Mouse (Mus musculus) cerebellum, adult 18-20 months (tissue): ENCODE measurements around the gene Wdfy3.
A peak's percentile ranks its signal among the peaks of the same experiment; 100 is the strongest.
"Not testable (repeated sequence)": the region's sequence is repeated elsewhere in the genome, so short reads cannot be mapped to it uniquely, and the experiment has no call there.

Experiments used
- DNase-seq, 2 experiments: peaks; one replicate each; pipeline ENCODE4 v3.0.0; 2021

Gene Wdfy3

GRCm38 (mm10) chr5:102069767-102070413 is at the start of gene Wdfy3:
Gene Wdfy3, minus strand, starts transcription at chr5:102069921.
- peak; percentile 90 to 95 for DNase-seq

GRCm38 (mm10) chr5:102113009-102113408 is 43.3 kb upstream of the Wdfy3 start:
- DNase-seq, result no peak

DNA sequence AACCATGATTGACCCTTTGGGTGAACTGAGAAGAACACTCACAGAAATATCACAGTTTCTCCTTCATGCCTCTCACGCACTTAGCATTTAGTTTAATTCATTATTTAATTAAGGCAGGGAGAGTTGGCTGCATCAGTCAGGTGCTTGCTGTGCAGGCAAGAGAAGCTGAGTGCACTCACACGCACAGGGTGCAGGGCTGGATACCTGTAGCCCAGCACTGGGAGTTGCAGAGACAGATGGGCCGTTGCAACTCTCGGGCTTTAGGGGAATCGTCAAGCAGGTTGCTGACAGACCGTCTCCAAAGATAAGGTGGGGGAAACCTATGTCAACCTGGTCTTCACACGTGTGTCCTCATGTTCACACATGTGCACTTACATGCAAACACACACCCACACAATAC is 42.3 kb upstream of the Wdfy3 start:
- DNase-seq, result no peak

DNA sequence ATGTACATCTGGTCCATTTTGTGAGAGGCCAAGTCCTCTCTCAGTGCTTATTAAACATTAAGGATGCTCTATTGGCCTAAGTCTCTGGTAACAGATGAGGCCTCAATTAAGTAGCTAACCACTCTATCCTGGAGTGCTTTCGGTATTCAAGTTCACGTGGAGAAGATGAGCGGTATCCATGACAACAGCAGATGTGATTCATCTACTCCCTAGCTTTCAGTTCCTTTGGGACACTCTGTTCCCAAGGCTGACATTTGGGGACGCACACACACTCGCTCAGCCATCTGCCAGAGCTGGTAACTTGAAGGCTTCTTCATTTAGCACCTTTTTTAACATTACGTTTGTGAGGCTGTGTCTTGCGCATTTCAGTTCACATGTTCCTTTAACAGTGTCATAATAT is 40.3 kb upstream of the Wdfy3 start:
- DNase-seq, result peak in 1 of 2 experiments; percentile 26

DNA sequence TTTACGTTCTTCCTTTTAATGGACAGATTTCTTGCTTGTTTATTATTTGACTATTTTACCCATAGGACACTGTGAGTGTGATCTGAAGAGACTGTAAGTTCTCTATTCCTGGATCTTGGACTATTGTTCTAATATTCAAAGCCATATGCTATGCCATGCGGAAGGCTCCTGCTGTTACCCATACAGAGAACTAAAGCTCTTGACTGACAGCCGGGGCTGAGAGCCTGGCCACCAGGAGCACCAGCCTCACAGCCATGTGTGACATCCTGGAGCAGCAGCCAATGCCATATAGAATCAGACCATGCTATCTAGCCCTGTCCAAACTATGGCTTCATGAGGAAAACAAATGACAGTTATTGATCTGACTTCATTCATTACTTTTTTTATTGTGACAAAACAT is 36.2 kb upstream of the Wdfy3 start:
- peak; percentile 38 to 56 for DNase-seq

- not testable (repeated sequence) for DNase-seq
These were observed 32.1 kb upstream of the Wdfy3 start for GRCm38 (mm10) chr5:102101815-102102214.

DNA sequence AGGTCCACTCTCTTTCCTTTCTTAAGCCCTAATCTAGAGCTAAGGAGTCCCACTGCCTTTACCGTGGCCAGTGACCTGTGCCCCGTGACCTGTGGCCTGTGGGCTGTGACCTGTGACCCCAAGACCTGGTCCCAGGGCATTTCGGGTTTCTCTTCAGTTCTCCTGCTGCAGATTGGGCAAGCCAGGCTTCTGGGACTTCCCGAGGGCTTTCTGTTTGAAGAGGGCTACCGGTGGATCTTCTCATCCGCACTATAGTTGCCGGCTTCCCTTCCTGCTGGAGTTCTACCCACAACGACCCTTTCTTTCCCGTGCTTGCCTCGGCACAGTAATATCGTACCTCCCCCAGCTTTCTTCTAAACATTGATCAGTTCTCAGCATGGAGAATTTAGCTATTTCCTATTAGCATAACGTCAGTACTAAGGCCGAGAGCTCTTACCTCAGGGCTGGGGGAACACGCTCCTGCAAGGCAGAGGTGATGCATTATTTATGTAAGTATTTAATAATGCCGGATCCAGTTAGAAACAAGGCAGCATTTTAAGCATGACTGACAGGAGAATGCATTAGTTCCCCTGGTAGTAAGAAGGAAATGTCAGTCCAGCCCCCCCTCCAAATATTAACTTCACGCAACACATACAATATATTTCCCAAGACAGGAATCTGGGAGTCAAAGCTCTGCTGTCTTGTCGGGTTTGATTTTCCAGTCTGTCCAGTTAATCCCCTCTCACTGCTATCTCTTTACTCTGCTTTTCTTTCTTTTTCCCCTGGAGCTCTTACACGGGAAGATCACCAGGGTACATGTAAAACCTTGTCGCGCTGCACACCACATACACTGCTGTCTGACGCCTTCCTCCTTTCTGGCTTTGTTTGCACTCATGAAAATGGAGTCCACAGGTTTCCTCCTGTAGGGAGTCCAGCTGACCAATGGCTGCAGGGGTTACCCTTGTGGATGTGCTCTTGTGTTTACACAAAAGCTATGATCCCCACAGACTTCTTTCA is 30.8 kb upstream of the Wdfy3 start:
- DNase-seq, result no peak

GRCm38 (mm10) chr5:102095576-102095975 is 25.9 kb upstream of the Wdfy3 start:
- DNase-seq, result no peak

DNA sequence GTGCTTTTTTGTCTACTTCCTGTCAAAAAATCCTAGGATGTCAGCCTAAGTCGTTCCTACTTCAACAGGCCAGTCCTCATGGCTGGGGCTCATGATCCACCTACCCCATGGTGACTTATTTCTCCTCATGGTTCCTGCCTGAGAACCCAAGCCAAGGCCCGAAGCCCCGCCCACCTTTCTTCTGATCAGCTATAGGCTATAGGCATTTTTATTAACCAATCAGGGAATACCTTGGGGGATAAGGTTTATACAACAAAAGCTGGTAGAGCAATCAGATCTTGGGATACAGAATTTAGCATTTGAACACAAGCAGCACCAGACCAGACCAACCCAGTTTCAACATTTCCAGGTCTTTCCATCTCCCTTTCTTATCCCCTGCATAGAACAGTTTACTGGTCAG is 21.0 kb upstream of the Wdfy3 start:
- no peak for DNase-seq

GRCm38 (mm10) chr5:102084737-102085705 is 15.3 kb upstream of the Wdfy3 start:
- DNase-seq, result no peak

DNA sequence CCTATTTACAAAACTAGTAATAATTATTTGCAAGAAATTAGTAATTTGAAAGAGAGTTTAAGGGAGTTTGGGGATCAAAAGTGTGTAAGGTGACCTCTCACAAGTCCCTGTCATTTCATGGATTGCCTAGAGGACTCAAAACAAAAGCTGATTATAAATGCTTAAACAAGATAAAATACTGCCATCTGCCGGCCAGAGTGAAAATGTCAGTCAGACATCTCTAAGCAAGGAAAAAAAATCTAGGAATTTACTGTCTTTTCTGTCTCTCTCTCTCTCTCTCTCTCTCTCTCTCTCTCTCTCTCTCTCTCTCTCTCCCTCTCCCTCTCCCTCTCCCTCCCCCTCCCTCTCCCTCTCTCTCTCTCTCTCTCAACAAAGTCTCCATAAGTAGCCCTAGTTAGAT is 4.4 kb upstream of the Wdfy3 start:
- peak; percentile 80 to 85 for DNase-seq

DNA sequence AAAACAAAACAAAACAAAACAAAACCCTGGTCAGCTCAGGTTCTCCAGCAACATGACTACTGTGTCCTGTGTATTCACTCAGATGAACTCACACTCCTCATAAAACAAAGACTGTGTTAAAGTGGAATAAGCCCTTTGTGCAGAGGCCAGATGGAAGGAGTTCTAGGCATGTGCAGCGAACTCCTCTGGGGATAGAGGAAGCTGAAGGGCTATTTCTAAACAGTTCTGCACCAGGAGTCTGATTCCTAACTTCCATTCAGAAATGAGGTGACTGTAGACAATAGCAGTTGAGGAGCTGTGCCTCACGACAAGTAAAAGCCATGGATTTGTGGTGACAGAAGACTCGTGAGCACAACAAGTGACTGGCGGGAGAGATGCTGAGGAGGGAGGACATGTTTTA is 2.3 kb upstream of the Wdfy3 start:
- no peak for DNase-seq

GRCm38 (mm10) chr5:102071241-102071640 is 1.5 kb upstream of the Wdfy3 start:
- no peak for DNase-seq

DNA sequence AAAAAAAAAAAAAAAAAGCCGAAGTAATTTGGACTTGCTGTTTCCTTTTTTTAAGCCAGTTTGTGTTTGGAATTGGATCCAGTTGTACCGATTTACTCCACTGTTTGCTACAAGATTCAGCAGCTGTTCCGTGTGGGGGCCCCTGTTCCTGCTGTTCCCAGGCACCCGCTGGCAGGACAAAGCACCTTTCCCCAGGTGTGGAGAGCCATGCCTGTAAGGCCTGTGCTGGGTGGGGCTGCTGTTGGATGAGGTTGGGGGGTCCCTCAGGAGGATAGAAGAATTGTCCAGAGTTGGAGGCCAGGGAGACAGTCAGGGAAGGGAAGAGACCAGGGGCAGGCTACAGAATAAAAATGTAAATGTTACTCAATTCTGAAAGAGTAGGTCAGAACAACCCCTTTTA is 1.1 kb upstream of the Wdfy3 start:
- no peak for DNase-seq

GRCm38 (mm10) chr5:102070414-102070768 is 670 bp upstream of the Wdfy3 start:
- no peak for DNase-seq

DNA sequence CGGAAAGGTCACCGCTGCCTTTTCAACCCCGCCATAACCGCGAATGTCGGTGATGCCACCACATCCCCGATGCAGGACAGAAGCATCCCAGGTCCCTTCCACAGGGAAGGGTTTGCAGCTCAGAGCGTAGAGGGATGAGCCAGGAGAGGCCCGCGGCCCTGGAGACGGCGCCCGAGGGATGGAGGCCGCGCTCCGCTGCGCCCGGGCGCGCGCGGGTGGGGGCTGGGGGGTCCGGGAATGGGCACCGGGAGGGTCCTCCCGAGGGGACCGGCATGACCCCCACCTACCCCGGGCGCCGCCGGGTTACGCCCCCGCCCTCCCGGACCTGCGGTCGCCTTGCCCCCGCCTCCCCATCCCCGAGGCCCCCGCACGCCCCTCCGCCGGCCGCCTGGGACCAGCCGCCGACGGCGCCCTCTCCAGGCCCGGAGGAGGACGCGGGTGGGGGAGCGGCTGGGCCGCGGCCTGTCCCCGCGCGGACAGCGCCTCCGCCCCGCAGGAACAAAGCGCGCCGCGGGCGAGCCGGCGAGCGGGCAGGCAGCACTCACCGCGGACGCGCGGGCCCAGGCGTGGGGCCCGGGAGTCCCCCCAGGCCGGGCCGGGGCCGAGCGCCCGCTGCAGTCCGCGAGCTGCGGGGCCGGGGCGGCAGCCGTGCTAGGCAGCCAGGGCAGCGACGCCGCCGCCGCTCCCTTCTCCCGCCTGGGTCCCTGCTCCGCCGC is 512 bp downstream of the Wdfy3 start:
- peak; percentile 71 to 86 for DNase-seq

- DNase-seq, result peak in 1 of 2 experiments; percentile 42
These were observed 3.3 kb downstream of the Wdfy3 start for GRCm38 (mm10) chr5:102066458-102066857.

DNA sequence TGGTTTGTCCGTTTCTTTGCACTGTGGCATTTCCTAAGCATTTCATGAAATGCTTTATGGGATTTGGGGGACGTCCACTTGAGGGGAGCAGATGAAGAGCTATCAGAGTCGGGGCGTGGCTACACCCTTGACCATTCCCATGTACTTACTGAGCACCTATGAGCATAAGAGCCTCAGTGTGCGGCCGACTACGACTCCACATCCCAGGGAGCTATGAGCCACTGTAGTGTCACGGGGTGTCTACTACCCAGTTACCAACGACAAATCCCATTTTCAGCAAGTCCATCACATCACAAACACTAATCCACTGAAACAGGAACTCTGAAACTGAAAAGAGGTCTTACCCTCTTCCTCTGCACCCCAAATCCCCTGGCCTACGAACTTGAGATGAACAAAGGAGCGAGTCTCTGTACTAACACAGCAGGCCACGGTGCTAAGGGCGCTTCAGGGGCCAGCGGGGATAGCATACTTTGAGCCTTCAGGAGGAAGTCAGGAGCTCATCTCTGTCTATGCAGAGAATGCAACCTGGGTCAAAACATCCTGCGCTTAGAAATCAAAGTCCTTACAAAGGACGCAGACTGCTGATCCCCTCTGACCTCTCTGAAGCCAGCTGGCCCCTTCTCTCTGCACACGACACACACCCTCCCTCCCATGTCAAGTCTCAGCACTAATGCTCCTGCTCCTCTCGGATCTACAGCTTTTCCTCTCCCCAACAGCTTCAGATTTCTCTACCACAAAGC is 6.5 kb downstream of the Wdfy3 start:
- DNase-seq, result no peak

- DNase-seq, result no peak
These were observed 7.9 kb downstream of the Wdfy3 start for GRCm38 (mm10) chr5:102061816-102062215.

- peak; percentile 64 to 65 for DNase-seq
These were observed 13.8 kb downstream of the Wdfy3 start for GRCm38 (mm10) chr5:102055946-102056345.

- DNase-seq, result peak; percentile 55 to 57
These were observed 14.5 kb downstream of the Wdfy3 start for GRCm38 (mm10) chr5:102055130-102055641.
